Mouse (Mus musculus) left cerebral cortex, postnatal 25 days (tissue): ENCODE measurements around the gene P2rx3. TPM values are rescaled to one million over a fixed set of nuclear protein-coding genes. Genes with fewer than 3 reads are reported as not detected.

Source experiments
- DNase-seq, 2 experiments: peaks; one replicate each; pipeline ENCODE4 v3.0.0; 2022; ENCODE audit warnings: low spot score in 2 of 2, mixed read lengths in 1 of 2
- intact Hi-C: fragments of 180-260 bp; cut with DNase I; formaldehyde crosslinking; loops from one replicate; pipeline ENCODE4 v1.15.1; 2025
- total RNA-seq, 2 experiments: library from RNA; stranded (reverse); gene quantifications; 2 replicates each; pipeline ENCODE4 v1.2.3; 2021

P2rx3 gene
- total RNA-seq, 2 experiments from 2014 or later: 2.2 to 2.3 TPM

GRCm38 (mm10) chr2:84951027-84951426, 86.2 kb downstream of the P2rx3 start:
- DNase-seq: peak in 1 of 2 experiments; percentile 56
- intact Hi-C loops: no loop called here

- DNase-seq: peak in 1 of 2 experiments; percentile 21
- intact Hi-C loops: no loop called here
Observed at GRCm38 (mm10) chr2:84948721-84949120, 88.5 kb downstream of the P2rx3 start.

Other genes with a start within 250 kb of the P2rx3 start
- 1 to 10 TPM; 5.6 to 8.1 TPM for gene Ube2l6, start 238.6 kb downstream of the P2rx3 start, total RNA-seq
- gene Smtnl1, start 214.8 kb downstream of the P2rx3 start, total RNA-seq: not detected
- 10 to 100 TPM; 48.1 to 59.6 TPM for gene Timm10, start 210.5 kb downstream of the P2rx3 start, total RNA-seq
- gene Slc43a1, start 198.6 kb downstream of the P2rx3 start, total RNA-seq: under 1 TPM; 0.18 to 0.69 TPM
- 100 to 1,000 TPM in 1 of 2 experiments, 10 to 100 TPM in 1; 87.6 to 102 TPM for gene Rtn4rl2, start 150.8 kb downstream of the P2rx3 start, total RNA-seq
- under 1 TPM; 0.41 to 0.53 TPM for gene Slc43a3, start 100.9 kb downstream of the P2rx3 start, total RNA-seq
- not detected for gene Prg2, start 57.0 kb downstream of the P2rx3 start, total RNA-seq
- gene Prg3, start 49.2 kb downstream of the P2rx3 start, total RNA-seq: not detected
- 10 to 100 TPM; 93.4 to 99.9 TPM for gene Ssrp1, start 228 bp downstream of the P2rx3 start, total RNA-seq
- 100 to 1,000 TPM; 112 to 123 TPM for gene Tnks1bp1, start 10.6 kb upstream of the P2rx3 start, total RNA-seq
- gene Aplnr, start 98.8 kb upstream of the P2rx3 start, total RNA-seq: 1 to 10 TPM; 1.9 to 2.0 TPM
- 10 to 100 TPM; 29.3 to 34.9 TPM for gene Lrrc55, start 159.7 kb upstream of the P2rx3 start, total RNA-seq